Mouse (Mus musculus): ENCODE data around the gene Mrpl12. TPM values are rescaled to one million over a fixed set of nuclear protein-coding genes. Genes with fewer than 3 reads are reported as not detected.

Mrpl12 gene
- polyA plus RNA-seq, 1 experiment from 2014 or later, result 239 TPM

DNA sequence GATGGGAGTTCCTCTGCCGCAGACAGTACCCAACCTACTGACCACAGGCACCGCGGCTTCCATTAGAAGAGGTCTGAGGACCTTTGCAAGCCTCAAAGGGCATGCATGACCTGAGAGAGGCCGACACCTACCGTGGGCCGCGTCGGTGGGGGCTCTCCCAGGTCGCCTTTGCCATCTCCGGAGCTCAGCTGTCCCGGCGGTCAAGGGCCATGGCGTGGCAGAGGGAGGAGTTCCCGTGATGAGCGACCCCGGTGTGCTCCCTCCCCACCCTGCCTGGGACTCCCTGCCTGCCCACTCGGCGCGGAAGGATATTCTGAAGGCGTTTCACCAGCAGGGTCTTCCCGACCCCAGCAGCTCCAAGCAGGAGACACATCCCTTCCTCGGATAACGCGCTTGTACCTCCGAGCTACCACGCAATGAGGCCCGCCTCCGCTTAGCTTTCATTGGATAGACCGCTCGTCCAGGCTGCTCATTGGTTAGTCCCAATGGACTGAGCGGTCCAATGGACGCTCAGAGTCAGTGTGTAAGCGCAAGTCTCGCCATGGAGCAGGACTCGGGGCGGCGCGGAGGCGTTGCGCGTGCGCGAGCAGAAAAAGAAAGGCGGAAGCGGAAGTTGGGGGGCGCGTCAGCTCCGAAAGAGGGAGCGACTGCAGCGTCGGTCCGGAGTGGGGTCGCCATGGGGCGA lies 17.2 kb upstream of the Mrpl12 start, which contains the start of gene Arl16:
Gene Arl16, minus strand, starts transcription at position 557 of the 685 bp plus-strand sequence.
- no peaks in the 10 kb centered on the region for H3K27me3 ChIP-seq (replicated peaks; ENCODE audit: control insufficient read depth, insufficient read depth, low read length)
- peak; percentile 100 for ATAC-seq
- no peaks in the 10 kb centered on the region for H3K9me3 ChIP-seq (ENCODE audit: control insufficient read depth, low read length)
- H3K27ac ChIP-seq (ENCODE audit: low read length), result peak within 1 kb of the TSS; percentile 52
- H3K4me1 ChIP-seq (ENCODE audit: control insufficient read depth, insufficient read depth, low read length), result peaks cover 19% of the 10 kb centered on the region
- H3K36me3 ChIP-seq (ENCODE audit: control insufficient read depth, insufficient read depth, low read length), result peaks cover 13% of the 10 kb centered on the region; the same call in 1 of the 2 replicates
- peak within 1 kb of the TSS; percentile 82 for H3K4me2 ChIP-seq (ENCODE audit: low read depth, low read length)
- H3K9ac ChIP-seq (ENCODE audit: low read depth, low read length), result peak within 1 kb of the TSS; percentile 86
- under 1% methylated on average over 53 of the region's 54 CpGs for WGBS
- peak within 1 kb of the TSS; percentile 92 for H3K4me3 ChIP-seq (ENCODE audit: low read length)

DNA sequence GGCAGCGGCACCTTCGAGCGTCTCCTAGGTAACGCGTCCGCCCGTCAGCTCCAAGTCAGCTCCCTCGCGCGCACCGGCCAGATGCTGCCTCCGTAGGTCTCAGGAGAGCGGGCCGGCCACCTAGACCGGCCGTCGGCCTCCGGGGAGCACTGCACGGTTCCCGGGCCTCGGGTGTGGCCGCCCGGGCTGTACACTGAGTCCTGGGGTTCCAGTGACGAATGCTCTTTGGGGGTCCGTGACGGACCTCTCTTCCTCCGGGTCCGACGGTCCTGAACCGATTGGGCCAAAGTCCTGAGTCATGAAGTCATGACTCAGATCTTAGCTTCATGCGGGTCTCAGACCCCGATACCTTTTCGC lies 16.7 kb upstream of the Mrpl12 start:
- peak overlapping the region; percentile 49; the same call in 1 of the 2 replicates for H3K27ac ChIP-seq (ENCODE audit: low read length)
- H3K9me3 ChIP-seq (ENCODE audit: control insufficient read depth, low read length), result no peaks in the 10 kb centered on the region
- H3K9ac ChIP-seq (ENCODE audit: low read depth, low read length), result peak overlapping the region; percentile 86
- peaks cover 19% of the 10 kb centered on the region for H3K4me1 ChIP-seq (ENCODE audit: control insufficient read depth, insufficient read depth, low read length)
- H3K36me3 ChIP-seq (ENCODE audit: control insufficient read depth, insufficient read depth, low read length), result peaks cover 16% of the 10 kb centered on the region; the same call in 1 of the 2 replicates
- ATAC-seq, result peak; percentile 76
- peak overlapping the region; percentile 92 for H3K4me3 ChIP-seq (ENCODE audit: low read length)
- peak overlapping the region; percentile 82 for H3K4me2 ChIP-seq (ENCODE audit: low read depth, low read length)
- WGBS, result 0% methylated on average over 33 of the region's 33 CpGs
- H3K27me3 ChIP-seq (replicated peaks; ENCODE audit: control insufficient read depth, insufficient read depth, low read length), result no peaks in the 10 kb centered on the region

GRCm38 (mm10) chr11:120472052-120472451 lies 12.4 kb upstream of the Mrpl12 start:
- Histone ChIP-seq H3K4me1 (ENCODE audit: control insufficient read depth, insufficient read depth, low read length) (peaks cover 10% of the 10 kb centered on the region), H3K9ac (ENCODE audit: low read depth, low read length) (no peak overlapping the region), H3K36me3 (ENCODE audit: control insufficient read depth, insufficient read depth, low read length) (peaks cover 26% of the 10 kb centered on the region), H3K4me2 (ENCODE audit: low read depth, low read length) (no peak overlapping the region), H3K9me3 (ENCODE audit: control insufficient read depth, low read length) (no peaks in the 10 kb centered on the region), H3K27me3 (replicated peaks; ENCODE audit: control insufficient read depth, insufficient read depth, low read length) (no peaks in the 10 kb centered on the region), H3K4me3 (ENCODE audit: low read length) (no peak overlapping the region), H3K27ac (ENCODE audit: low read length) (no peak overlapping the region)
- WGBS, result 93% methylated on average over 6 of the region's 6 CpGs
- ATAC-seq, result no peak

GRCm38 (mm10) chr11:120483448-120483934 lies 922 bp upstream of the Mrpl12 start:
- peaks cover 40% of the 10 kb centered on the region for H3K36me3 ChIP-seq (ENCODE audit: control insufficient read depth, insufficient read depth, low read length)
- H3K4me2 ChIP-seq (ENCODE audit: low read depth, low read length), result peak overlapping the region; percentile 76; the same call in 1 of the 2 replicates
- H3K4me3 ChIP-seq (ENCODE audit: low read length), result peak overlapping the region; percentile 98; the same call in 1 of the 2 replicates
- peak overlapping the region; percentile 97 for H3K9ac ChIP-seq (ENCODE audit: low read depth, low read length)
- H3K27ac ChIP-seq (ENCODE audit: low read length), result peak overlapping the region; percentile 75
- WGBS, result 80% methylated on average over 7 of the region's 7 CpGs
- no peak for ATAC-seq
- H3K4me1 ChIP-seq (ENCODE audit: control insufficient read depth, insufficient read depth, low read length), result peaks cover 14% of the 10 kb centered on the region
- H3K9me3 ChIP-seq (ENCODE audit: control insufficient read depth, low read length), result no peaks in the 10 kb centered on the region
- no peaks in the 10 kb centered on the region for H3K27me3 ChIP-seq (replicated peaks; ENCODE audit: control insufficient read depth, insufficient read depth, low read length)

DNA sequence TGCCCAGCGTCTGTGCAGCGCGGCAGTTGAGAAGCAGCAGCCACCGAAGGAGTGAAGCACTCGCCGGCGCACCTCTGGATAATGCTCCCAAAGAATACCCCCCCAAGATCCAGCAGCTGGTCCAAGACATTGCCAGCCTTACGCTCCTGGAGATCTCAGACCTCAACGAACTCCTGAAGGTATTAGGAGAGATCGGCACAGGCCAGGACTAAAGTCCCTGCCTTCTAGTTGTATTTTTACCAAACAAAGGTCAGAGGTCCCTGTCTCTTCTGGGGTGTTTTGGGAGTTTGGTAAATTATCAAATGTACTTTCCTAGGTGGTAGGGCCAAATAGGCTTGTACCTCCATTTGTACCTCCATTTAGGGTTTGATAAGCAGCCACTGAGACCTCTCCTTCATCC lies 838 bp downstream of the Mrpl12 start:
- ATAC-seq, result no peak
- Histone ChIP-seq H3K4me2 (ENCODE audit: low read depth, low read length) (peak overlapping the region; percentile 76), H3K9ac (ENCODE audit: low read depth, low read length) (peak overlapping the region; percentile 97), H3K27me3 (replicated peaks; ENCODE audit: control insufficient read depth, insufficient read depth, low read length) (no peaks in the 10 kb centered on the region), H3K27ac (ENCODE audit: low read length) (peak overlapping the region; percentile 78), H3K36me3 (ENCODE audit: control insufficient read depth, insufficient read depth, low read length) (peaks cover 28% of the 10 kb centered on the region), H3K4me1 (ENCODE audit: control insufficient read depth, insufficient read depth, low read length) (peaks cover 27% of the 10 kb centered on the region), H3K4me3 (ENCODE audit: low read length) (peak overlapping the region; percentile 98), H3K9me3 (ENCODE audit: control insufficient read depth, low read length) (no peaks in the 10 kb centered on the region)
- 6% methylated on average over 10 of the region's 10 CpGs for WGBS

DNA sequence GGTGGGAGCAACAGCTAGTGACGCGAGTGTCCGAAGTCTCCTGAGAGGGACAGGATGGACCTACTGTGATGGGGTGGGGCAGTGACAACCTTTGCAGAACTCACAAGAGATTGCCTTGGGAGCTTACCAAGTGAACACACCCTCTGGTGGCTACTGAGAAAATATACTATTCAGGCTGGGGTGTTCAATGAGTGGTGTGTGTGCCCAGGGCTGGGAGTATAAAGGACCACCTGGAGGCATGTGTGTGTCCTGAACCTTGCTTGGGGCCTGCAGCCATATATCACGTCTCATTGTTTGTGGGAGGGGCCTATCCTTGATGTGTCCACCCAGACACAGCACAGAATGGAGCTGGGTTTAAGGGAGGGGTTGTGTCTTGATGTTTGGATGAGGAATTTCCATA lies 4.1 kb downstream of the Mrpl12 start:
- peak overlapping the region; percentile 62 for H3K27ac ChIP-seq (ENCODE audit: low read length)

GRCm38 (mm10) chr11:120489054-120489761 lies 4.8 kb downstream of the Mrpl12 start:
- H3K4me2 ChIP-seq (ENCODE audit: low read depth, low read length), result no peak overlapping the region
- peaks cover 47% of the 10 kb centered on the region for H3K4me1 ChIP-seq (ENCODE audit: control insufficient read depth, insufficient read depth, low read length)
- H3K27me3 ChIP-seq (replicated peaks; ENCODE audit: control insufficient read depth, insufficient read depth, low read length), result no peaks in the 10 kb centered on the region
- H3K9ac ChIP-seq (ENCODE audit: low read depth, low read length), result peak overlapping the region; percentile 31; the same call in 1 of the 2 replicates
- peak; percentile 80 for ATAC-seq
- 54% methylated on average over 4 of the region's 4 CpGs for WGBS
- H3K9me3 ChIP-seq (ENCODE audit: control insufficient read depth, low read length), result no peaks in the 10 kb centered on the region
- H3K36me3 ChIP-seq (ENCODE audit: control insufficient read depth, insufficient read depth, low read length), result peaks cover 15% of the 10 kb centered on the region
- no peak overlapping the region for H3K4me3 ChIP-seq (ENCODE audit: low read length)
- H3K27ac ChIP-seq (ENCODE audit: low read length), result peak overlapping the region; percentile 88

More for the DNA sequence above, 4.1 kb downstream of the Mrpl12 start:
- ATAC-seq, result no peak
- 63% methylated on average over 4 of the region's 4 CpGs for WGBS
- no peaks in the 10 kb centered on the region for H3K27me3 ChIP-seq (replicated peaks; ENCODE audit: control insufficient read depth, insufficient read depth, low read length)
- no peak overlapping the region for H3K9ac ChIP-seq (ENCODE audit: low read depth, low read length)
- H3K4me3 ChIP-seq (ENCODE audit: low read length), result no peak overlapping the region
- peaks cover 15% of the 10 kb centered on the region for H3K36me3 ChIP-seq (ENCODE audit: control insufficient read depth, insufficient read depth, low read length)
- H3K4me2 ChIP-seq (ENCODE audit: low read depth, low read length), result no peak overlapping the region
- H3K4me1 ChIP-seq (ENCODE audit: control insufficient read depth, insufficient read depth, low read length), result peaks cover 46% of the 10 kb centered on the region
- no peaks in the 10 kb centered on the region for H3K9me3 ChIP-seq (ENCODE audit: control insufficient read depth, low read length)

DNA sequence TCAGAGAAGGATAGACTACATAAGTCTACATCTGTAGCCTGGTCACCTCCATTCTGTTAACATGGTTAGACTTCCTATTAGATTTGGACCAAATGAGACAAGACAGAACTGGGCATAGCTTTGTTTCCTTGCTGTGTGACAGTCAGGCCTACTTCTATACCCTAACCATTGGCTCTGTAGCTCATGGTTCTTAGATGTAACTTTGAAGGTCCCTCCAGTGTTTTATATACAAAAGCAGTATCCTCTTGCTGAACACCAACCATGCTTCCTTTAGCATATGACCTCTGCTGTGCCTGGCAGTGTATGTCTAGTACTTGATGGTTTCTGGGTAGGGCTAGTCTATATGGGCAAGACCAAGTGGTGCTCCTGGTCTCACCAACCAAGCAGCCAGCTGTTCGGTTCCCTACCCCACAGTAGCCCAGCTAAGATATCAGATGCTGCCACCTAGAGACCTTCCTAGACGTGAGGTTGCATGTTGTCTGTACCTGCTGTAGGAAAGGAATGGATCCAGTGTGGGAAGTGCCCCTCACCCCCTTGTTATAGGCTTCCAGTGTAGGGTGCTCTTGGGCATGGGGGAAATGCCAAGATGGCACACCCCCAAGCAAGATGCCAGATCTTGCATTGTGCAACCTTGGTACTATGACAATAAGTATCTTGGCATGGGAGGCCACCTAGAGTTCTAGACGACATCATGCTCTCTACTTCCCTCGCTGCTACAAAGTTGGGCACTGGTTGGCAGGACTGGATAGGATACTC lies 6.1 kb downstream of the Mrpl12 start:
- Histone ChIP-seq H3K27ac (ENCODE audit: low read length) (peak overlapping the region; percentile 92), H3K4me2 (ENCODE audit: low read depth, low read length) (peak overlapping the region; percentile 84; the same call in 1 of the 2 replicates), H3K36me3 (ENCODE audit: control insufficient read depth, insufficient read depth, low read length) (peaks cover 15% of the 10 kb centered on the region), H3K9me3 (ENCODE audit: control insufficient read depth, low read length) (no peaks in the 10 kb centered on the region), H3K27me3 (replicated peaks; ENCODE audit: control insufficient read depth, insufficient read depth, low read length) (no peaks in the 10 kb centered on the region), H3K4me1 (ENCODE audit: control insufficient read depth, insufficient read depth, low read length) (peaks cover 45% of the 10 kb centered on the region), H3K4me3 (ENCODE audit: low read length) (no peak overlapping the region), H3K9ac (ENCODE audit: low read depth, low read length) (peak overlapping the region; percentile 89; the same call in 1 of the 2 replicates)
- no peak for ATAC-seq
- 46% methylated on average over 4 of the region's 4 CpGs for WGBS
